Mouse (Mus musculus) forebrain, postnatal 0 days (tissue): ENCODE measurements around the gene Iqschfp. TPM values are rescaled to one million over a fixed set of nuclear protein-coding genes. Genes with fewer than 3 reads are reported as not detected.

Source experiments
- ATAC-seq: fragments of 200-750 bp; cut with Nextera tagmentation; 2 replicates; pipeline ENCODE4 v1.8.0; 2017; ENCODE audit warnings: mild to moderate bottlenecking, moderate library complexity
- DNase-seq: peaks from one replicate; pipeline ENCODE4 v3.0.0-alpha.2; 2015
- H3K27ac ChIP-seq: fragments of 300-500 bp; sonication (generic); 2 replicates; pipeline ENCODE4 v1.5.1; 2014; ENCODE audit warnings: low read depth, mild to moderate bottlenecking, antibody characterized with exemption, low read length, moderate library complexity, mixed read lengths
- H3K27me3 ChIP-seq: fragments of 300-500 bp; sonication (generic); 2 replicates; pipeline ENCODE4 v1.6.1; 2014; ENCODE audit warnings: mild to moderate bottlenecking, low read length, mixed read lengths; ENCODE audit not compliant: insufficient read depth
- H3K36me3 ChIP-seq: fragments of 300-500 bp; sonication (generic); 2 replicates; pipeline ENCODE4 v1.6.1; 2014; ENCODE audit warnings: mild to moderate bottlenecking, moderate library complexity; ENCODE audit not compliant: insufficient read depth
- H3K4me1 ChIP-seq: fragments of 300-500 bp; sonication (generic); 2 replicates; pipeline ENCODE4 v1.6.1; 2014; ENCODE audit warnings: antibody characterized with exemption; ENCODE audit not compliant: insufficient read depth
- H3K4me2 ChIP-seq: fragments of 300-500 bp; sonication (generic); 2 replicates; pipeline ENCODE4 v1.6.1; 2014; ENCODE audit warnings: low read depth, mild to moderate bottlenecking, moderate library complexity
- H3K4me3 ChIP-seq: fragments of 300-500 bp; sonication (generic); 2 replicates; pipeline ENCODE4 v1.5.1; 2014; ENCODE audit warnings: low read depth, low read length, mixed read lengths
- H3K9ac ChIP-seq: fragments of 300-500 bp; sonication (generic); 2 replicates; pipeline ENCODE4 v1.6.1; 2014; ENCODE audit warnings: mild to moderate bottlenecking
- H3K9me3 ChIP-seq: fragments of 300-500 bp; sonication (generic); 2 replicates; pipeline ENCODE4 v1.6.1; 2016; ENCODE audit warnings: low read length
- CTCF ChIP-seq: sonication (generic); IDR thresholded peaks from 2 replicates; pipeline ENCODE4 v1.5.1; 2016; ENCODE audit warnings: antibody characterized with exemption, control low read depth, low read depth
- WGBS: fragments of 180-500 bp; shearing (Covaris S2); extraction: QIAGEN DNeasy Blood & Tissue Kit; methylation state at CpG from one replicate; pipeline ENCODE4 v1.1.7; 2014; 5-methylcytosine and 5-hydroxymethylcytosine counted together
- polyA plus RNA-seq: library from polyadenylated mRNA; unstranded; fragments of >200 nt; fragmentation: Nextera tagmentation; extraction: Ambion mirVana; gene quantifications from 2 replicates; pipeline ENCODE4 v1.2.1, GENCODE M21; 2015
- total RNA-seq: library from RNA; depleted of rRNA; stranded (reverse); fragments of >200 nt; gene quantifications from 2 replicates; pipeline ENCODE4 v1.2.3, GENCODE M21; 2014

Iqschfp gene
- total and polyA plus RNA-seq, 2 experiments from 2014 or later = 6.6 to 8.8 TPM

DNA sequence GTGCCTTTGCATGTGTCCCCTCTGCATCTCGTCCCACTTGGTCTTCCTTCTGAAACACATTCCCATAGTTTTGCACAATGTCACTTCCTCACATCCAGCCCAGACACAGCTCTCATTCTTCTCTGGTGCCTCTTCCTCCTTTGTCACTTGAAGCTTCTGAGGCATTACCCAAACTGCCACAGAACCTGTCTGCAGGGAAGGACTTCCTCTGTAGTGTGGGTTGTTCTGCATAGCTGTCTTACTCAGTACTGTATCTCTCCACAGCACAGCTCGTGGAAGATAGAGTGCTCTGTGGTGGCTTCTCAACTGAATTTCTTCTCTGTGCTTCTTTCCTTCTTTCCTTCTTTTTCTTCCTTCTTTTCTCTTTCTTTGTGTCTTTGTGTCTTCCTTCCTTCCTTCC is 33.4 kb downstream of the Iqschfp start:
- Histone ChIP-seq H3K4me1 (no peaks in the 10 kb centered on the region), H3K36me3 (no peaks in the 10 kb centered on the region)

GRCm38 (mm10) chr3:67930424-67931133 is 38.5 kb downstream of the Iqschfp start:
- no peaks in the 10 kb centered on the region for H3K9me3 ChIP-seq
- H3K27me3 ChIP-seq = no peaks in the 10 kb centered on the region
- 68% methylated on average over 10 of the region's 10 CpGs for whole genome bisulfite sequencing
- H3K27ac ChIP-seq = no peak overlapping the region
- H3K4me2 ChIP-seq = no peak overlapping the region
- DNase-seq (no peak), ATAC-seq (peak; percentile 12; the same call in 1 of the 2 replicates)
- no peak overlapping the region for H3K4me3 ChIP-seq
- no peak for TF ChIP-seq CTCF
- H3K4me1 ChIP-seq = peaks cover 3% of the 10 kb centered on the region; the same call in 1 of the 2 replicates
- no peaks in the 10 kb centered on the region for H3K36me3 ChIP-seq
- no peak overlapping the region for H3K9ac ChIP-seq

More for the DNA sequence above, 33.4 kb downstream of the Iqschfp start:
- no peaks in the 10 kb centered on the region for H3K9me3 ChIP-seq
- DNase-seq (no peak), ATAC-seq (no peak)
- no peak overlapping the region for H3K9ac ChIP-seq
- no peak for TF ChIP-seq CTCF
- no peak overlapping the region for H3K27ac ChIP-seq
- H3K27me3 ChIP-seq = no peaks in the 10 kb centered on the region
- H3K4me2 ChIP-seq = no peak overlapping the region
- WGBS = 79% methylated on average over 2 of the region's 2 CpGs
- no peak overlapping the region for H3K4me3 ChIP-seq

- H3K9ac ChIP-seq = no peak overlapping the region
- no peak for TF ChIP-seq CTCF
- H3K27me3 ChIP-seq = no peaks in the 10 kb centered on the region
- no peaks in the 10 kb centered on the region for H3K36me3 ChIP-seq
- 53% methylated on average over 8 of the region's 8 CpGs for WGBS
- no peak overlapping the region for H3K4me3 ChIP-seq
- DNase-seq = peak; percentile 47
- H3K4me1 ChIP-seq = peaks cover 3% of the 10 kb centered on the region; the same call in 1 of the 2 replicates
- ATAC-seq = peak; percentile 76; the same call in 1 of the 2 replicates
- H3K27ac ChIP-seq = no peak overlapping the region
- H3K9me3 ChIP-seq = no peaks in the 10 kb centered on the region
- no peak overlapping the region for H3K4me2 ChIP-seq
These were observed 39.1 kb downstream of the Iqschfp start for GRCm38 (mm10) chr3:67931181-67931580.

DNA sequence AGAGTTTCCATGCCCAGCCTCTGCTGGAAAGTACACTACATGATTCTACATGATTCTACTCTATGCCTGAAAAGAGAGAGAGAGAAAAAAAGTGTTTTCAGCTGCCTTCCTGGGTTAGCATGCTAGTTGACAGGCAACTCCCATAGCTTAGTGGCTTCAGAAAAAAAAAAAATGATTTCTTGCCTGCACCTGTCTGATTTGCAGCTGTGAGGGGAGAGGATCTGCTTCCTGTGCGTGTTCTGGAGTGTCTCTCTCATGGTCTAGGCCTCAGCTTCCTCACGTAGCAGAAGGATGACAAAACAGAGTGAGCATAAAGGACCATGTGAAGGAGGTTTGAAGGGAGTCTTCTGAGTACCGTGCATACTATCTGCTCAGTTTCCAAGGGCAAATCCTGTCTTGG is 39.9 kb downstream of the Iqschfp start:
- peaks cover 3% of the 10 kb centered on the region; the same call in 1 of the 2 replicates for H3K4me1 ChIP-seq
- H3K4me3 ChIP-seq = no peak overlapping the region
- no peak for TF ChIP-seq CTCF
- DNase-seq = no peak
- H3K4me2 ChIP-seq = no peak overlapping the region
- no peak overlapping the region for H3K27ac ChIP-seq
- ATAC-seq = no peak
- H3K36me3 ChIP-seq = no peaks in the 10 kb centered on the region
- H3K27me3 ChIP-seq = no peaks in the 10 kb centered on the region
- H3K9me3 ChIP-seq = no peaks in the 10 kb centered on the region
- H3K9ac ChIP-seq = no peak overlapping the region
- WGBS = 79% methylated on average over 3 of the region's 3 CpGs

- Histone ChIP-seq H3K27ac (no peak overlapping the region), H3K4me3 (no peak overlapping the region), H3K27me3 (no peaks in the 10 kb centered on the region), H3K36me3 (no peaks in the 10 kb centered on the region), H3K4me1 (peaks cover 2% of the 10 kb centered on the region; the same call in 1 of the 2 replicates), H3K9ac (no peak overlapping the region), H3K4me2 (no peak overlapping the region), H3K9me3 (no peaks in the 10 kb centered on the region)
- WGBS = 85% methylated on average over 3 of the region's 3 CpGs
- ATAC-seq (no peak), DNase-seq (no peak)
- no peak for TF ChIP-seq CTCF
These were observed 43.8 kb downstream of the Iqschfp start for GRCm38 (mm10) chr3:67935829-67936228.

DNA sequence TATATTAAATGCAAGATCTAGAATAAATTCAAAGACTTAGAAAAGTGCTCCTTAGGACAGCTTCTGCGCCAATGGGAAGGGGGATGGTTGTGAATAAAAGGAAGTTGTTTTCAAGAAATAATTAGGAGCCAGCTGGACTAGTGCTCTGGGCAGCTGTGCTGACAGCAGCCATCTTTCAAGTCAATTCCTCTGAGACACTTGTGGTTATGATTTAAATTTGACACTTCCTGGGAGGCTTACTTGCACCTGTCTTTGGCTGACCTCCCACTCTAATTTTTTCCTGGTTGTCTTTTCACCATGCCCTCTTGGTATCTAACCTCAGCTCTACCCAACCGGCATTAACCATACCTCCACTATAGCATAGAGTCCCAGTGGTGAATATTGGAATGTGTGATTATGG is 55.0 kb downstream of the Iqschfp start:
- 84% methylated on average over 2 of the region's 2 CpGs for WGBS
- Histone ChIP-seq H3K36me3 (no peaks in the 10 kb centered on the region), H3K4me1 (no peaks in the 10 kb centered on the region), H3K9ac (no peak overlapping the region), H3K4me2 (no peak overlapping the region), H3K27ac (no peak overlapping the region), H3K27me3 (no peaks in the 10 kb centered on the region), H3K4me3 (no peak overlapping the region), H3K9me3 (no peaks in the 10 kb centered on the region)
- TF ChIP-seq CTCF = no peak
- no peak for ATAC-seq
- DNase-seq = no peak

GRCm38 (mm10) chr3:67952517-67952940 is 60.5 kb downstream of the Iqschfp start:
- Histone ChIP-seq H3K9me3 (no peaks in the 10 kb centered on the region), H3K27ac (no peak overlapping the region), H3K4me2 (no peak overlapping the region), H3K4me1 (peaks cover 6% of the 10 kb centered on the region; the same call in 1 of the 2 replicates), H3K4me3 (no peak overlapping the region), H3K9ac (no peak overlapping the region), H3K27me3 (no peaks in the 10 kb centered on the region), H3K36me3 (no peaks in the 10 kb centered on the region)
- DNase-seq = no peak
- ATAC-seq = peak; percentile 74
- WGBS = 34% methylated on average over 5 of the region's 5 CpGs
- no peak for TF ChIP-seq CTCF
